Mouse (Mus musculus) heart, postnatal 0 days (tissue): ENCODE data around the gene Mrps2. TPM values are rescaled to one million over a fixed set of nuclear protein-coding genes. Genes with fewer than 3 reads are reported as not detected.
A peak's percentile ranks its signal among the peaks of the same experiment; 100 is the strongest.

ENCODE experiments used
- ATAC-seq: fragments of 200-750 bp; cut with Nextera tagmentation; 2 replicates; pipeline ENCODE4 v1.8.0; 2017; ENCODE audit warnings: low read depth, moderate number of reproducible peaks, moderate library complexity; ENCODE audit not compliant: insufficient read depth
- DNase-seq: peaks from one replicate; pipeline ENCODE4 v3.0.0-alpha.2; 2016; ENCODE audit warnings: low spot score
- H3K27ac ChIP-seq: fragments of 300-500 bp; sonication (generic); 2 replicates; pipeline ENCODE4 v1.5.1; 2014; ENCODE audit warnings: low read depth, mild to moderate bottlenecking
- H3K27me3 ChIP-seq: fragments of 300-500 bp; sonication (generic); 2 replicates; pipeline ENCODE4 v1.6.1; 2014; ENCODE audit warnings: low read length, mixed read lengths; ENCODE audit not compliant: control insufficient read depth, insufficient read depth
- H3K36me3 ChIP-seq: fragments of 300-500 bp; sonication (generic); replicated peaks from 2 replicates; pipeline ENCODE4 v1.6.1; 2014; ENCODE audit warnings: low read length, mixed read lengths; ENCODE audit not compliant: control insufficient read depth, insufficient read depth
- H3K4me1 ChIP-seq: fragments of 300-500 bp; sonication (generic); 2 replicates; pipeline ENCODE4 v1.6.1; 2014; ENCODE audit warnings: antibody characterized with exemption; ENCODE audit not compliant: control insufficient read depth, insufficient read depth
- H3K4me2 ChIP-seq: fragments of 300-500 bp; sonication (generic); 2 replicates; pipeline ENCODE4 v1.6.1; 2014; ENCODE audit warnings: low read depth, mild to moderate bottlenecking, low read length, moderate library complexity
- H3K4me3 ChIP-seq: fragments of 300-500 bp; sonication (generic); 2 replicates; pipeline ENCODE4 v1.5.1; 2014; ENCODE audit warnings: low read depth, low read length
- H3K9ac ChIP-seq: fragments of 300-500 bp; sonication (generic); replicated peaks from 2 replicates; pipeline ENCODE4 v1.6.1; 2014; ENCODE audit warnings: low read depth, low read length, mixed read lengths
- H3K9me3 ChIP-seq: fragments of 300-500 bp; sonication (generic); replicated peaks from 2 replicates; pipeline ENCODE4 v1.6.1; 2016; ENCODE audit warnings: low read length; ENCODE audit not compliant: control insufficient read depth
- CTCF ChIP-seq: IDR thresholded peaks from 2 replicates; pipeline ENCODE4 v1.5.1; 2016; ENCODE audit warnings: antibody characterized with exemption, control low read depth, low read depth
- EP300 ChIP-seq: IDR thresholded peaks from 2 replicates; pipeline ENCODE4 v1.6.1; 2016; ENCODE audit warnings: antibody characterized with exemption, low read depth
- WGBS: fragments of 180-500 bp; shearing (Covaris S2); extraction: QIAGEN DNeasy Blood & Tissue Kit; methylation state at CpG from one replicate; pipeline ENCODE4 v1.1.7; 2014; 5-methylcytosine and 5-hydroxymethylcytosine counted together
- polyA plus RNA-seq: library from polyadenylated mRNA; unstranded; fragments of >200 nt; fragmentation: Nextera tagmentation; extraction: Ambion mirVana; gene quantifications from 2 replicates; pipeline ENCODE4 v1.2.1, GENCODE M21; 2015
- total RNA-seq: library from RNA; depleted of rRNA; stranded (reverse); fragments of >200 nt; gene quantifications from 2 replicates; pipeline ENCODE4 v1.2.3, GENCODE M21; 2014; ENCODE audit warnings: low replicate concordance; rRNA removed

The Mrps2 gene
- total and polyA plus RNA-seq, 2 experiments from 2014 or later: 29.8 to 45.0 TPM

- peak; percentile 93 for TF ChIP-seq CTCF
- no peak for TF ChIP-seq EP300
- no peaks in the 10 kb centered on the region for H3K27me3 ChIP-seq
- H3K4me2 ChIP-seq: no peak overlapping the region
- DNase-seq (peak; percentile 82), ATAC-seq (peak; percentile 78)
- H3K4me1 ChIP-seq: peaks cover 18% of the 10 kb centered on the region
- 35% methylated on average over 5 of the region's 5 CpGs for WGBS
- no peak overlapping the region for H3K4me3 ChIP-seq
- H3K9me3 ChIP-seq: no peaks in the 10 kb centered on the region
- no peak overlapping the region for H3K27ac ChIP-seq
- no peak overlapping the region for H3K9ac ChIP-seq
- no peaks in the 10 kb centered on the region for H3K36me3 ChIP-seq
Measured at GRCm38 (mm10) chr2:28517206-28517909, 49.5 kb downstream of the Mrps2 start.

- Histone ChIP-seq H3K27me3 (no peaks in the 10 kb centered on the region), H3K4me3 (no peak overlapping the region), H3K36me3 (no peaks in the 10 kb centered on the region), H3K4me2 (no peak overlapping the region), H3K9ac (no peak overlapping the region), H3K9me3 (no peaks in the 10 kb centered on the region), H3K27ac (no peak overlapping the region), H3K4me1 (peaks cover 19% of the 10 kb centered on the region)
- TF ChIP-seq CTCF: no peak
- TF ChIP-seq EP300: no peak
- DNase-seq (no peak), ATAC-seq (no peak)
- WGBS: 62% methylated on average over 2 of the region's 2 CpGs
Measured at GRCm38 (mm10) chr2:28518231-28518630, 50.4 kb downstream of the Mrps2 start.

- DNase-seq (no peak), ATAC-seq (no peak)
- H3K4me3 ChIP-seq: no peak overlapping the region
- H3K36me3 ChIP-seq: no peaks in the 10 kb centered on the region
- 75% methylated on average over 5 of the region's 5 CpGs for WGBS
- TF ChIP-seq CTCF (no peak), EP300 (no peak)
- no peak overlapping the region for H3K9ac ChIP-seq
- no peak overlapping the region for H3K27ac ChIP-seq
- H3K27me3 ChIP-seq: no peaks in the 10 kb centered on the region
- H3K4me2 ChIP-seq: no peak overlapping the region
- H3K9me3 ChIP-seq: no peaks in the 10 kb centered on the region
- H3K4me1 ChIP-seq: peaks cover 14% of the 10 kb centered on the region
Measured at GRCm38 (mm10) chr2:28520581-28520980, 52.7 kb downstream of the Mrps2 start.

Other genes with a start within 250 kb of the Mrps2 start
- gene Ppp1r26, start 21.3 kb upstream of the Mrps2 start, total RNA-seq: 4.4 and 18.0 TPM in 2 replicates
- 1.7 and 2.0 TPM in 2 replicates for gene Ppp1r26, start 21.3 kb upstream of the Mrps2 start, polyA plus RNA-seq
- not detected in 2 replicates for gene 1700007K13Rik, start 1.7 kb upstream of the Mrps2 start, total RNA-seq
- 0.15 and 0.65 TPM in 2 replicates for gene 1700007K13Rik, start 1.7 kb upstream of the Mrps2 start, polyA plus RNA-seq
- gene Gbgt1, start 28.8 kb downstream of the Mrps2 start, total RNA-seq: 0.15 and 0.42 TPM in 2 replicates
- gene Gbgt1, start 28.8 kb downstream of the Mrps2 start, polyA plus RNA-seq: 0.11 TPM in 1 of 2 replicates, not detected in the other
- not detected in 2 replicates for gene Gm10134, start 38.0 kb downstream of the Mrps2 start, total RNA-seq
- gene Gm10134, start 38.0 kb downstream of the Mrps2 start, polyA plus RNA-seq: 0.49 TPM in 1 of 2 replicates, not detected in the other
- gene Ralgds, start 45.1 kb downstream of the Mrps2 start, total RNA-seq: 34.9 and 35.7 TPM in 2 replicates
- 12.2 and 13.1 TPM in 2 replicates for gene Ralgds, start 45.1 kb downstream of the Mrps2 start, polyA plus RNA-seq
- gene Cel, start 95.3 kb downstream of the Mrps2 start, total RNA-seq: not detected in 2 replicates
- not detected in 2 replicates for gene Cel, start 95.3 kb downstream of the Mrps2 start, polyA plus RNA-seq
- 14.0 and 14.3 TPM in 2 replicates for gene Gtf3c5, start 115.7 kb downstream of the Mrps2 start, total RNA-seq
- 12.4 and 12.7 TPM in 2 replicates for gene Gtf3c5, start 115.7 kb downstream of the Mrps2 start, polyA plus RNA-seq
- not detected in 2 replicates for gene Gfi1b, start 153.9 kb downstream of the Mrps2 start, total RNA-seq
- 0.23 TPM in 1 of 2 replicates, not detected in the other for gene Gfi1b, start 153.9 kb downstream of the Mrps2 start, polyA plus RNA-seq
- gene Tsc1, start 173.2 kb downstream of the Mrps2 start, total RNA-seq: 12.8 and 14.6 TPM in 2 replicates
- 7.2 and 7.7 TPM in 2 replicates for gene Tsc1, start 173.2 kb downstream of the Mrps2 start, polyA plus RNA-seq
- not detected in 2 replicates for gene Spaca9, start 231.7 kb downstream of the Mrps2 start, total RNA-seq
- 0.66 and 1.2 TPM in 2 replicates for gene Spaca9, start 231.7 kb downstream of the Mrps2 start, polyA plus RNA-seq
- not detected in 2 replicates for gene Ak8, start 232.1 kb downstream of the Mrps2 start, total RNA-seq
- gene Ak8, start 232.1 kb downstream of the Mrps2 start, polyA plus RNA-seq: 0.37 and 0.59 TPM in 2 replicates